Mouse (Mus musculus): ENCODE data around the gene Olfr1229.

GRCm38 (mm10) chr2:89287914-89288313 is at the start of gene Olfr1229:
- TF ChIP-seq GATA1 (IDR thresholded peaks at IDR 0.05; ENCODE audit: low read length) (no peak), TAL1 (IDR thresholded peaks at IDR 0.05; ENCODE audit: low read length) (no peak)

All from erythroblast, embryonic 14.5 days (primary cell).